Mouse (Mus musculus): Measurements from ENCODE around the gene Ffar1.

GRCm38 (mm10) chr7:30840306-30840705, 21.1 kb downstream of the Ffar1 start:
- TF ChIP-seq CTCF (IDR thresholded peaks at IDR 0.05; ENCODE audit: low read depth) (no peak), EP300 (IDR thresholded peaks at IDR 0.05; ENCODE audit: low read depth) (no peak)

Measured in liver, embryonic 14.5 days (tissue).